Mouse (Mus musculus) mouse embryonic stem cell (cell line): ENCODE results near the gene Fam213a.

Experiments
- in situ Hi-C, 2 experiments: fragments of 300-500 bp; cut with MboI; formaldehyde crosslinking; loops; 1 replicate in 1 of 2; 3 replicates in 1 of 2; pipeline ENCODE4 v1.14.3; 2019 to 2020; ENCODE audit warnings: low sequenced_read_pairs in 2 of 2, low pct_unique_long_range_greater_than_20kb in 1 of 2, mixed read lengths in 1 of 2; ENCODE audit not compliant: unreplicated experiment in 1 of 2

Fam213a gene

DNA sequence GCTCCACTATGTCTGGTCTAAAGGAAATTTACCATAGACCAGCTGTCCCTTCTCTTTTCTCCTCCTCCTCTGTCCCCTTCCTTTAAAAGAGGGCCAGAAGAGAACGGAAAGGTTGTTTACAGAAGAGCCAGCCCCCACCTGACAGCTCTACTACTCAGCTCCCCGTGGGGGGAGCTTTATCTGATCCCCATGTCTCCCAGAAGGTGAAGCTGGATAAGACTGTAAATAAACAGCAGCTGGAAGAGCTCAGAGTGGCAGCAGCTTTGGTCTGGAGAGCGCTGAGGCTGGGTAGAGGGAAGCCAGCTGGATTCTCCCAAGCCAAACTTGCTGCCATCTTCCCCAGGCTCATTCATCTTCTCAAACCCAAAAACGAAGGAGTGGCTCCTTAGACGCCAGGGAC is 5.9 kb downstream of the Fam213a start:
- in situ Hi-C loops = loop anchor here in 1 of 2 experiments (25.0 kb wide), 1 partner anchor 695 kb away; no protein-coding TSS in a partner anchor

DNA sequence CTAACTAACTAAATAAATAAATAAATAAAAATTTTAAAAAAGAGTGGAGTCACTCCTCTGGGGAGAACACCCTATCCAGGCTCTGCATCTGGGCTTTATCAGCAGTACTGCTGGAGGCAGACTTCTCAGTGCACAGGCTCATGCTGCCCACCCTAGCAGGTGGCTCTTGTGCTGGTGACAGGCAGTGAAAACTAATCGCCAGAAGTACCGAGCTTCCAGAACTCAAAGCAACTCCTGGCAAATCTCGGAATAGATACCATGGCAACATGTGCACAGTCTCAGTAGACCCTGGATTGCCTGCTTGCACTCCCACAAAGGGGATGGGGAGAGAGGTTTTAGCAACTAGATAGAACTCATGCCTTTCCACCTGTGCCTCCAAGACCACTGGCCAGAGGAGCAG is 6.7 kb downstream of the Fam213a start:
- in situ Hi-C loops = loop anchor here in 1 of 2 experiments (25.0 kb wide), 1 partner anchor 695 kb away; no protein-coding TSS in a partner anchor

DNA sequence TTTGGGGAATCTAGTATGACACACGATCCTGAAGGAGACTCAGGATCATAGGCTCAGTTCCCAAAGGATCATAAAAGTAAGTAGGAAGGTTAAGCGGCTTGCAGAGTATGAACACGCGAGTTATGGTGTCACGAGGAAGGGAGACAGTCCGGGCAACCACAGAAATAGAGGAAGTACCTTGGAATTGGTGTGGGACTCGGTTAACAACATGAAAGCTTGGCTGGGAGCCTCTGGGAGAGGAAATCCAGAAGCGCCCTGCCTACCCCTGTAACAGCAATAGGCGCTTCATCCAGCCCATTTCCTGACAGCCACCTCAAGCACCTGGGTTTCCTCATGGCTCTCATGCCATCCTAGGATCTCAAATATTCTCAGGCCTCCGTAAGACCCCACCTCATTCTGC is 7.3 kb downstream of the Fam213a start:
- in situ Hi-C loops = loop anchor here in 1 of 2 experiments (25.0 kb wide), 1 partner anchor 694 kb away; no protein-coding TSS in a partner anchor

DNA sequence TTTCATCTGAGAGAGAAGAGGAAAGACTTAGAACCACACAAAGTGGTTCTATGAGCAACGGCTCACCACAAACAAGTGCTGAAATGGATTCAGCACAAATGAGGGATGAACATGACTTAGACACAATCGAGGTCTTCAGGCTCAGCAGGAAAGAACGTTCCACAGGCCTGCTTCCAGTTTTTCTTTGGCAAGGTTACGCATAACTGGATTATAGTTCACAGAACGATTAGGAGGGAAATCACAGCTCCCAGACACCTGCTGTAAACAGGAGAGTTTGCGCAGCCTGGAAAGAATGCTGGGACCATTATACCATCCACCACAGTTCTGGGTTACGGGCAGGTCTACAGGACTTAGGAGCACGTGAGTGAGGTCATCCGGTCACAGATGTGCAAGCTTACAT is 7.9 kb downstream of the Fam213a start:
- in situ Hi-C loops = loop anchor here in 1 of 2 experiments (25.0 kb wide), 1 partner anchor 693 kb away; no protein-coding TSS in a partner anchor

DNA sequence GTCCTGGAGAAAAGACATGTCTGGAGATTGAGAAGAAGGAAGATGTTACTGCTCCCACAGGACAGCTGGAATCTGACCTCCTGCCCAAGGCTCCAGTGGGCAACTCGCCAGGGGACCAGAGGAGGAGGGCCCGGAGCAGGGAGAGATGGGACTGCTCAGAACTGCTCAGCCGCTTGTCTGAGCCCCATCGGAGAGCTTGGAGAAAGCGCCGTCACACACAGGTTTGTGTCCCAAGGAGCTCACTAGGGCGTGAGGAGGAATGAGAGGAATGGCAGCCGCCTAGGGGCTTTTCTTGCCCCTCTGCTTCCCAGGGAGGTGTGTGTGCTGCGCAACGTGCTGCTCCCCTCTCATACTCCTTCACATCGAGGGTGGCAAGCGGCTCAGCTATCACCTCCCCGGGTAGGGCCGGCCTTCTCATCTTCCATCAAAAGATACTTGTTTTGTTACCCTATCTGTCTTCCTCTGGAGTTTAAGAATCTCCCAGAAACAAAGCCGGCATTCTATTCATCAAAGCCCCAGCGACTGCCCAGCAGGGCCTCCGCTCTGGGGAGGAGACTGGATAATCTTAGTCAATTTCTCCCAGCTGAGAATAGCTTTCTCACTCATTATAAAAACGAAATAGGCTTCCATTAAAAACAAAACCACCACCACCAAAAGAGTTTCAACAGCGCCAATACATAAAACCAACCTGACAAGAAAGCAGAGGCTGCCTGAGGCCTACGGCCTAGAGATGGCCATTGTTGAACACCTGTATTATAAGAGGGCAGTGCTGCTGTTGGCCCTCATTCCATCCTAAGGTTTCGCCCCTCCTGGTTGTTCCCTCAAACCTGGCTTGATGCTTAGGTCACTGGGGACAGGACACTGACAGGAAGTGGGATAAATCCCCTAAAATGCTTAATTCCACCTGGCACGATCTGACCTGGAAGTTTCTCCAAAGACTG is 9.1 kb downstream of the Fam213a start:
- in situ Hi-C loops = loop anchor here in 1 of 2 experiments (25.0 kb wide), 1 partner anchor 692 kb away; no protein-coding TSS in a partner anchor

DNA sequence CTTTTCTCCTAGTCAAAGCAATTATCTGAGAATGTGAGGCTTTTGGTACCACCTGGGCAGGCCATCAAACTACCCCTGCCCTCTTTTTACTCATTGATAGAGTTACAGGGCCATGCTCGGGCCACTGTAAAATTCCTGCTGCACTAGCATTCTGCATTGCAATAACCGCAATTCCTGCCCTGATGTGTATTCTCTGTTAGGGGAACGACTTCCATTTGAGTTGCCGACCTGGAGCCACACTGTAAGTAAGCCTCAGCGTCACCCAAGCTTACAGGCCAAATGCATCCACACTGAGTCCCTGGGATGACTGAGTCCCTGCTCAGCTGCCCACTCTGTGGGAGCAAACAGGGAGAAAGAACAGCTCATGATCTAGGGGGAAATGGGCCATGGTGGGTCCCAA is 12.0 kb downstream of the Fam213a start:
- in situ Hi-C loops = loop anchor here in 1 of 2 experiments (25.0 kb wide), 1 partner anchor 689 kb away; no protein-coding TSS in a partner anchor

DNA sequence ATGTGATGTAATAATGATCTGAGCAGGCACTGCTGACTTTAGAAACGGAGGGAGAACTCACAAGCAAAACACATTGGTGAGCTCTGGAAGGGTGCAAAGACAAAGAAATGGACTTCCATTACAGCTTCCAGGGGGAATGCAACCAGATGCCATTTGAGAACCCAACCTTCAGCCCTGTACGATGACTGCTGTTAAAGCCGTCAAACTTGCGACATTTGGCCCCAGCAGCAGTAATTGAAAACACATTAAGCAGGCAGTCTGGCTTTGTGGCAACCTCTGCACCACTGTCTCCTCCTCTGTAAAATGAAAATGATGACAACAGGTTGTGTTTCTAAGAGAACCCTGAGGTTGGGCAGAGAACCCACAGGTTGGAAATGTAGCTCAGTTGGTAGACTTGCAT is 12.8 kb downstream of the Fam213a start:
- in situ Hi-C loops = loop anchor here in 1 of 2 experiments (25.0 kb wide), 1 partner anchor 688 kb away; no protein-coding TSS in a partner anchor

DNA sequence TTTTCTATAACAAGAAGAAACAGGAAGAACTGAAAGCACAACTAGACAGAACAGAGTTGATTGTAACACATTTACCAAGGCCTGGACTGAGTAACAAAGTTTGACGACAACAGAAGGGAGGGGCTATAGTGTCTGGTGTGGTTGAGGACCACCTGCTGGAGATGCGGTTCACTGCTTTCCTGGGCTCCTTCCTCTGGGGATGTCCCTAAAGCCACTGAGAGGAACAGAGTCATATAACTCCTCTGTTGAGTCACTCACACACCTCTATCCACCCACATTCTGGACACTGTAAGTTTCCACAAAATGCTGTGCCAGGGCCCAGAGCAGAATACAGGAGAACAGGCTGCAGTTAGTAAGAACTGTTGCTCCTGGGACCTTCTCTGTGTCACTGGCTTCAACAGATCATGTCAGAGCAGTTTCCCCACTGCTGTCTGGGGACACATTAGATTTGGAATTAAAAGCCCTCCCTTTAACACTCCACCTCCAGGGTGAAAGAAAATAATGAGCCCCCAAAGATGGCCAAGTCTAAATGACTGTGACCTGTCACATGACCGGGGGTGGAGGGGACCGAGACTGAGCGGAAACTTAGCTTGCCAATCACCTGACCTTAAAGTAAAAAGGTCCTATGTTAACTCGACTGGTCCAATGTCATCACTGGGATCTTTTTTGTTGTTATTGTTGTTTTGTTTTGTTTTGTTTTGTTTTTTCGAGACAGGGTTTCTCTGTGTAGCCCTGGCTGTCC is 13.5 kb downstream of the Fam213a start:
- in situ Hi-C loops = loop anchor here in 1 of 2 experiments (25.0 kb wide), 1 partner anchor 688 kb away; no protein-coding TSS in a partner anchor

DNA sequence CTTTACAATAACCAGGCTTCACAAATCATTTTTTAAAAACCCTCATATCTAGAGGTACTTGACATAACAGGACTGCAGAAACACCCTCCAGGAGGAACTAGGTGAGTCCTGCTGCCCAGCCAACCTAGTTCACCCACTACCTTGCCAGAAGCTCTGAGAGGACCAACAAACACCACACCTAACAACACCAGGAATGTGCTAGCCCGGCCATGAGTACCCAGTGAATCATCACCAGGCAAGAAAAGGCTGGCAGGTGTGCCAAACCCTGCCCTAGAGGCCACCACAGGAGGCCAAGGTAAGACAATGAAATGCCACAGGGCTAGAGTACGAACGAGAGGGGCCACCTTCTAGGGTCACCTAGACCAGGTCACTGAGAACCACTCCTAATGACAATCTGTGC is 17.4 kb downstream of the Fam213a start:
- in situ Hi-C loops = no loop called here

DNA sequence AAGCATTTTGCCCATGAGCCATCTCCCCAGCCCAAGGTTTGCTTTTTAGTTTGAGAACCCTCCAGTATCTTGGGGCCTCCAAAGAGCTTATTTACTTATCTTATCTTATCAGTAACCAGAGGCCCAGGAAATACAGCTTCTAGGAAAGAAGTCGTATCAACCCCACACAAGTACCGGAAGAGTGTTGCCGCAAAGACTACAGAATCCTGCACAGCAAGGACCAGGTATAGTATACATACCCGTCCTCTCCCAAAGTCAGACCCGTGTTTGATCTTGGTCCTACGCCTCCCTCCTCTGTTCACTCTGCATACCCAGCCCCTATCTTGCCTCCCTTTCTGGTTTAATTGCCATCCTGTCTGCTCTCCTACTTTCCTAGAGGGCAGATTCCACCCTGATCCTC is 21.1 kb downstream of the Fam213a start:
- in situ Hi-C loops = no loop called here

DNA sequence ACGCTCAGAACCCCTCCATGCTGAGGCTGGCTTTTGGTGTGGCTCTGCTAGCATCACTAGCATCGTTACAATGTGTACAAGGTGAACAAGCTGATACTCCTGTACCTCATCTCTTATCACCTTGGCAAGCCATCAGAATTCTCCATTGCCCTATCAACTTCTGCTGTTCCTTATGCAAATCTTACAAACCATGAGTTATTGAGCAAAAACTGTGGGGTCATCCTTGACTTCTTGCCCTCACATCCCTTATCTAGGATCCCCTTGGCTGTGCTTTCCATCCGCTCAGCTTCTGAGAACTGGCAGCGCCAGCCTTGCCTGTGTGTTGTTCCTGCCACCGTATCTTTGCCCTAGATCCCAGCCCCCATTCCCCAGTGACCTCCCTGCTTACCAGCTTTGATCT is 24.8 kb downstream of the Fam213a start:
- in situ Hi-C loops = no loop called here

DNA sequence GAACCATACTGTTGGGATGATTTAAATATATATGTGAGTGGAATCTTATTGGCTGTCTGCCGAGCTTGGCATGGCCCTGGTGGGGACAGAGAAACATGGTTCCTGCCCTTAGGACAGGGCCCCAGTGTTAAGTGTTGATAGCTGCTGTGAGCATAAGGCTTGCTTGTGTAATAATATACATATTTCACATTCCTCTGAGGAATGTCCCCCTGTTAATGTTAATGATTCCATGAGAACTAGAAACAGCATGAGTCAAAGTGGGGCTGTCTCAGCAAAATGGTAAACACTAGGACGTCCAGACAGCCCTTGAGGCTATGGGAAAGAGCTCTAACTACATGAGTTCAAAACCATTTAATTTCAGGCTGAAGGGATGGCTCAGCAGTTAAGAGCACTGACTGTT is 26.4 kb downstream of the Fam213a start:
- in situ Hi-C loops = no loop called here

DNA sequence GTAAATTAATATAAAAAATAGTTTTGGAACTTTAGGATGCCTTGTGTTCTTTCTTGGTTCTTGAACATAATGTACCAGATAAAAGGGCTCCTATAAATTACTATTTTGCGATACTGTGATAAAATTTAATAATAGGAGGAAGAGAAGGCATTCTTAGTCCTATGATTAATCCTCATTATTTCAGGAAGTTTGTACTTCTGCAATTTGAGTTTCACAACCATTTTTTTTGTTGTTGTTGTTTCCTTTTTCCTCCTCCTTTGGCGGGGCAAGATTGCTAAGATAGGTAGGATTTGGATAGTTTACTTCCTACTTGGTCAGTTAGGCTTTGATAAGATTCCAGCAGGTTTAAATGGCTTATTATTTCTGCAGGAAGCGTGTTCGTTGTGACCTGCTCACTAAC is 28.0 kb downstream of the Fam213a start:
- in situ Hi-C loops = no loop called here

DNA sequence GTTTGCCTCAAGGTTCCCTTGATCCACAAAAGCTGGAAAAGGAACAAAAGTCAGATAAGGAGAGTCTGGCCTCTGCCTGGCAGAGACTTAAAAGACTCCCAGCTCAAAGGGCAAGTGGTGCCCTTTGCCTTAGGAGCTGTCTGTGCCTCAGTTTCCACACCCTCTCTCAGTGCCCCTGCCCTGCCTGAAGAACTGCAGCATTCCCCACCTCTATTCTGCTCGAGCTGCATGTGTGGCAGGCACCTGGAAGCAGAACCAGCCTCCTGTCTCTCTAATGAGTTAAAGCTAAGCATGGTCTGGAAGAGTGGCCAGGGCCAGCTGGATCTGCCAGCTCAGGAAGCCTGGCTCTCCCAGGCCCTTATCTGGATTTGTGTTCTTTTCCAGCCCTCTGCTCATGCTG is 33.9 kb downstream of the Fam213a start:
- in situ Hi-C loops = no loop called here

DNA sequence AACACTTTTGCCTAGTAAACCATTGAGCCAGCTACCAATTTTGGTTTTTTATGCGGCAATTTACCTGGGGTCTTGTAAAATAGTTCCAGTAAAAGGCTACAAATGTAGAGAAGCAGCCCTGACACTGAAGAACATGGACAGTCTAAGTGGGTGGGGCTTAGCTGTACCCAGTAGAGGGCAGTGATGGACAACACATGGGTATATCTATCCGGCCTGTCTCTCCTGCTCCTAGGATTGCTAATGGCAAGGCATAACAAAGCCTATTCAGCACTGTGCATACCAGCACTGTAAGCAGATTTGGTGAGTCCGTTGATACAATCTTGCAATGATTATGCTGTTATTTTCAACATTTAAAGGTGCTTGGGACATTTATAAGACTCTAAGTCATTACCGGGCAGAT is 34.6 kb downstream of the Fam213a start:
- in situ Hi-C loops = no loop called here

DNA sequence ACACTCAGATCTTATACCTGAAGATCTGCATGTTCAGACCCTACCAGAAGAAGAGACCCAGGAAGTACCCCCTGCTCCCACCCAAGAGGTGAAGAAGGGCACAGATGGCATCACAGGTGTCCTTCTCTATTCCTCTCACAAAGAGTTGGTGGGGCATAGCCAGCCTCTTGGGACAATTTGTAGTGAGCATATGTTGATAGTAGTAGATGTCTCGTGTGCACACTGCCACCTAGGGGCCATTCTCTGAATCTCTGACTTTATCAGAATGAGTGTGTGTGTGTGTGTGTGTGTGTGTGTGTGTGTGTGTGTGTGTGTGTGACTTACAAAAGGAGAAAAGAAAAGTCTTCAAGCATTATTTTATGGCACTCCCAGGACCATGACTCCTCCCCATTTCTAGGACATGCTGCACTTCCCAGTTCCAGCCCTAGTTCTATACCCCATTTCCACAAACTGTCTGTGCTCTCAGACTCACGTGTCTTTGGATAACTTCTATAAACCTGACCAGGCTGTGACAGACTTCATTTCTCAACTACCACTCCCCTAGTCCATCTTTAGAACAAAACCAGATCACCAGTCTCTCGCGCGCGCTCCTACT is 38.4 kb downstream of the Fam213a start:
- in situ Hi-C loops = no loop called here

DNA sequence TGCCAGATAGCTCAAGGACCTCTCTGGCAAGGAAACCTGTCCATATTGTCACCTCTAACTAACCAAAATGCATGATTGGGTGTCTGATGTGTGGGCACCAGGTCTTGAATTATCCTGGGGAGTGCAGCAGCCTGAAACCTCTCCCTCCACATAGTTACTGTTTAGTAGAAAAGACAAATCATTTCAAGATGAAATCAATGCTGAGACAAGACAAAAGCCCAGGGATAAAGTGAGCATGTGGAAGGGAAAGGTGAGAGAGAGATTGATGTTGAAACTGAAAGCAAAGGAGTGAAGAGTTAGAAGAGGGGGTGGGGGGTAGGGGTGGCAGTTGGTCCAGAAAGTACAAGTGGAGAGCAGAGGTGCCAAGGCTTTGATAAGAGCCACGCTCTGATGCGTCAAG is 45.5 kb downstream of the Fam213a start:
- in situ Hi-C loops = loop anchor here in 1 of 2 experiments (5.0 kb wide), 1 partner anchor 51 kb away; no protein-coding TSS in a partner anchor

DNA sequence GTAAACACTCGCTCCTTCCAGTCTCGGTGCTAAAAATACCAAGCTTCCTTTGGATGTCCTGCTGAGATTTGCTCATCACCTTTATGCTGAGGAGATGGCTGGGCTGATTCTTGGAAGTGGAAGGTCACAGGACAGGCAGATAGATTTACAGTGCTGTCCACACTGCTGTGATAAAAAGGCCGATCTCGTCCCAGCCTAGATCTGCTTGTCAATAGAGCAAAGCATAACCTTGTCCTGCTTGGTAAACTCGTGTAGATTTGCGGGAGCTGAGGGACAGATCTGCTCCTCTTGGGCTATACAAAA is 46.0 kb downstream of the Fam213a start:
- in situ Hi-C loops = loop anchor here in 1 of 2 experiments (5.0 kb wide), 1 partner anchor 50 kb away; no protein-coding TSS in a partner anchor
